Mouse (Mus musculus) cortical plate, adult 2 months (tissue): Measurements from ENCODE around the gene Tmco1.

Experiments
- CTCF ChIP-seq: fragments of 200-500 bp; IDR thresholded peaks from 2 replicates; pipeline ENCODE4 v1.5.1; 2011; ENCODE audit warnings: mild to moderate bottlenecking, control low read depth, low read length; ENCODE audit not compliant: insufficient read depth; ENCODE audit errors: extremely low read depth
- POLR2A ChIP-seq: fragments of 200-500 bp; IDR thresholded peaks from 2 replicates; pipeline ENCODE4 v1.6.1; 2011; ENCODE audit warnings: mild to moderate bottlenecking, low read length, control low read depth; ENCODE audit not compliant: insufficient read depth; ENCODE audit errors: extremely low read depth

DNA sequence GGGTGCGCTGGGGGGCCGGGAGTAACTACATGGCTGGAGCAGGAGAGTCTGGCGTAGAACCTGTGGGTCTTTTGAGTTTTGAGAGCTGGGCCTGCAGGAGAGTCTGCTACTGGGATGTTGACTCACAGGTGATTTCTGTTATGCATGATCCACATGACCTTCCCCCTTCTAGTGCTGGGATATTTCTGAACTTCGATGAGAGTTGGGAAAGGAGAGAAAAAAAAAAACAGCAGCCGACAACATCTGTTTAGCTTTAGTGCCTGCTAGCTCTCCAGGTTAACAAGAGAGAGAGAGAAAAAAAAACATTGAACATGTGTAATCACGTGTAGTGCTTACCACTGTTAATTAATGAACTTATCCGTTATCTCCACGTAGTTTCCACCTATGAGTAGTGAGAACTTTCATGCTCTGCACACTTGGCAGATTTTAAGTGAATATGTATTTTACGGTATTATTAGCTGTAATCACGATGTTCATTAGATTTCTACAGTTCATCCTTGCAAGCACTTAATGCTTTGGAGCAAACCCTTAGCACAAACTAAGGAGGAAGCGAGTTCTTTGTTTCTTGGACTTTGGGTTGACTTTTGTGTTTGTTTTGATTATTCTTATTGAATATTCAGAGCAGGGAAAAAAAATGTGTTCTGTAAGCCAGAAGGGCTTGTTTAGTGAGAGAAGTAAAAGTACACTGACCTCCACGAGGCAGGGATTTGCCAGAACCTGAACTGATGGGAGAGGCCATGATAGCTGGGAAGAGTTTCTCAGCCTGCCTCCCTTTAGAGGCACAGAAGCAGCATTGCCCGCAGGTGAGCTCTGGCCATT lies 42.6 kb downstream of the Tmco1 start:
- TF ChIP-seq POLR2A (no peak), CTCF (no peak)
